Mouse (Mus musculus): Measurements from ENCODE around the gene Kmt2e.

- no peak for TF ChIP-seq POLR2A (IDR thresholded peaks at IDR 0.05; ENCODE audit: insufficient read depth, low read length)
- no peak for TF ChIP-seq CTCF (IDR thresholded peaks at IDR 0.05; ENCODE audit: low read depth, low read length)
Observed at GRCm38 (mm10) chr5:23411640-23412039, 22.6 kb upstream of the Kmt2e start.
